ENCODE assay signal across 14 mouse cellular contexts in genomic region chr7:109016378-109016923, GRCm38 (mm10).
A peak's percentile ranks its signal among the peaks of the same experiment; 100 is the strongest.
DNase-seq lines count a peak whose midpoint lies in the region; ATAC-seq lines count a peak whose summit lies in the region.
"Had no signal": no experiment of that assay in that cellular context is flagged by ENCODE, and none has a peak within 500 bp of the region (broad histone marks: within the 10 kb centered on the region; RNA-seq: fewer than 3 reads in every experiment).

No protein-coding gene starts in this region.

- H3K4me2 ChIP-seq in midbrain, embryonic 13.5 days (replicated peaks): no peak overlapping the region
- 0 out of 2 replicates have a peak overlapping the region, but pooled peaks have one; percentile 3 for H3K4me2 ChIP-seq in hindbrain, embryonic 15.5 days
- H3K4me2 ChIP-seq: heart, embryonic 13.5 days; liver, embryonic 15.5 days; midbrain, embryonic 12.5 days had no signal

- no peak overlapping the region for H3K4me3 ChIP-seq in midbrain, embryonic 13.5 days (replicated peaks)
- no peak overlapping the region for H3K4me3 ChIP-seq in midbrain, embryonic 10.5 days
- H3K4me3 ChIP-seq in hindbrain, embryonic 15.5 days: no peak overlapping the region
- H3K4me3 ChIP-seq: heart, embryonic 13.5 days; liver, embryonic 15.5 days; midbrain, embryonic 12.5 days had no signal

- peaks cover 51% of the 10 kb centered on the region for H3K4me1 ChIP-seq in midbrain, embryonic 13.5 days (replicated peaks)
- peaks cover 29% of the 10 kb centered on the region for H3K4me1 ChIP-seq in midbrain, embryonic 10.5 days
- H3K4me1 ChIP-seq in hindbrain, embryonic 15.5 days (replicated peaks): peaks cover 52% of the 10 kb centered on the region
- H3K4me1 ChIP-seq: heart, embryonic 13.5 days; liver, embryonic 15.5 days had no signal

- H3K9ac ChIP-seq in midbrain, embryonic 13.5 days (replicated peaks): peak overlapping the region; percentile 36
- no peak overlapping the region for H3K9ac ChIP-seq in hindbrain, embryonic 15.5 days
- H3K9ac ChIP-seq: heart, embryonic 13.5 days; liver, embryonic 15.5 days; midbrain, embryonic 12.5 days had no signal

- peak; percentile 21; the same call in 1 of the 2 replicates for ATAC-seq in midbrain, embryonic 13.5 days
- ATAC-seq in hindbrain, embryonic 15.5 days (ENCODE audit: low FRiP score, low read depth): peak; percentile 57

- peaks cover 2% of the 10 kb centered on the region; the same call in 1 of the 2 replicates for H3K27me3 ChIP-seq in midbrain, embryonic 13.5 days
- peaks cover 39% of the 10 kb centered on the region for H3K27me3 ChIP-seq in midbrain, embryonic 10.5 days (ENCODE audit: low read depth, poor library complexity, severe bottlenecking)
- no peaks in the 10 kb centered on the region for H3K27me3 ChIP-seq in hindbrain, embryonic 15.5 days

- H3K36me3 ChIP-seq in midbrain, embryonic 13.5 days: peaks cover 13% of the 10 kb centered on the region; the same call in 1 of the 2 replicates
- H3K36me3 ChIP-seq in midbrain, embryonic 10.5 days: no peaks in the 10 kb centered on the region
- H3K36me3 ChIP-seq in hindbrain, embryonic 15.5 days: no peaks in the 10 kb centered on the region
- H3K36me3 ChIP-seq: heart, embryonic 13.5 days; liver, embryonic 15.5 days; midbrain, embryonic 12.5 days had no signal

- H3K27ac ChIP-seq in midbrain, embryonic 13.5 days: peak overlapping the region; percentile 75
- H3K27ac ChIP-seq in midbrain, embryonic 10.5 days (replicated peaks): no peak overlapping the region
- peak overlapping the region; percentile 63 for H3K27ac ChIP-seq in hindbrain, embryonic 15.5 days (replicated peaks)
- H3K27ac ChIP-seq: heart, embryonic 13.5 days; liver, embryonic 15.5 days; midbrain, embryonic 12.5 days had no signal

- DNase-seq in adrenal gland, adult 8-10 months: peak; percentile 30
- DNase-seq in adrenal gland, postnatal 10 days: no peak
- no peak for DNase-seq in midbrain, embryonic 10.5 days (ENCODE audit: low spot score)
- DNase-seq in retina, postnatal 1 day: peak; percentile 44
- DNase-seq in frontal cortex, postnatal 10 days (ENCODE audit: low spot score in 2 of 2): no peak
- DNase-seq in lung, adult 18-20 months: no peak
- DNase-seq: cerebellum, adult 9-11 months; kidney, adult 2 months; right cerebral cortex, adult 18-20 months had no signal

- H3K9me3 ChIP-seq in midbrain, embryonic 13.5 days: no peaks in the 10 kb centered on the region
- no peaks in the 10 kb centered on the region for H3K9me3 ChIP-seq in midbrain, embryonic 10.5 days (replicated peaks)
- no peaks in the 10 kb centered on the region for H3K9me3 ChIP-seq in hindbrain, embryonic 15.5 days
- H3K9me3 ChIP-seq: heart, embryonic 13.5 days; liver, embryonic 15.5 days; midbrain, embryonic 12.5 days had no signal

- WGBS in midbrain, embryonic 13.5 days: 36% methylated on average over 5 of the region's 5 CpGs
- WGBS in midbrain, embryonic 10.5 days: 61% methylated on average over 5 of the region's 5 CpGs
- 14% methylated on average over 5 of the region's 5 CpGs for WGBS in hindbrain, embryonic 15.5 days

Comparison
In these comparisons a context has a peak if more than half of its experiments do, and no peak if none do; other contexts are left out.
1. DNase-seq: peak in adrenal gland, adult 8-10 months (single experiment) and retina, postnatal 1 day (single experiment); none in adrenal gland, postnatal 10 days (single experiment), midbrain, embryonic 10.5 days (single experiment), frontal cortex, postnatal 10 days (0 of 2) and lung, adult 18-20 months (0 of 2).